Mouse (Mus musculus): ENCODE data around the gene Agtr1a. TPM values are rescaled to one million over a fixed set of nuclear protein-coding genes. Genes with fewer than 3 reads are reported as not detected.
A peak's percentile ranks its signal among the peaks of the same experiment; 100 is the strongest.

The Agtr1a gene
- total RNA-seq, 4 experiments from 2014 or later: 2.5 to 4.5 (median 4.3) TPM

DNA sequence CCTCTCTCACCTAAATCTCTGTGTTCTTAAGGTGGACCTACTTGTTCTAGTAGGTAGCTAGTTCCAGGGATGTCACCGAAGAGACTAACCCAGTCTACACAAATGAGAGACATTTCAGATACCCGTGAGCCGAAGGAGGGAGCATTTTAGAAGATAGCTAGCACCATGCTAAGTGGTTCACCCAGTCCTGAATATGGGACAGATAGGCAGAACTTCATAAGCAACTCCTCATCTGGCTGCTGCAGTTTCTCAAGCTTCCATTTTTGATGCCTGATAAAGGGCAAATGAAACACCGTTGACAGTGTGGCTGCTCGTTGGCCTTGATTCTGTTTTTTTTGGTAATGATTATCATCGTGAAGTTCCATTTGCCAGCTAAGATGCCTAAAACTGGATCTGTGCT, 25.8 kb downstream of the Agtr1a start:
- DNase-seq (ENCODE audit: low spot score in 2 of 2): no peak

DNA sequence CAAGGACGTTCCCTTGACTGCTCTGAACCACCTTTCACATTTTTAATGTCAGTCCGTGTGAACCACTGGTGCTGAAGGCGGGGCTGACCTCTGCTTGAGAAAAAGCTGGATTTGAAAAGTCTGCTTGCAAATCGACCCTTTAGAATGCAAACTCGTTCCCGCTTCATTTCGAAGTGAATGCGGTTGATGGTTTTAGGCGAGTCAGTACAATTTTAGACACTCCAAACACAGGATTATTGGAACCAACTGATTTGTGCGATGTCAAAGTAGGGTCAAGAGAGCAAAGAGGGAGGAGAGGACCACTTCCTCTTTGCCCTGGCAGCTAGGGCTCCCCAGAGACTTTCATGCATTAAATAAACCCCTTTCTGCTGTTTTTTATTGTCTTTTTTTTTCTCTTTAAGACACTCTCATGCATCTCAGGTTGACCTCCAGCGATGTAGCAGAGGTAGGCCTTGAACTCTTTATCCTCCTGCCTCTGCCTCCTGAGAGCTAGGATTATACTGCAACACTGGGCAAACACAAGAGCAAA, 27.9 kb downstream of the Agtr1a start:
- DNase-seq (ENCODE audit: low spot score in 2 of 2): no peak

DNA sequence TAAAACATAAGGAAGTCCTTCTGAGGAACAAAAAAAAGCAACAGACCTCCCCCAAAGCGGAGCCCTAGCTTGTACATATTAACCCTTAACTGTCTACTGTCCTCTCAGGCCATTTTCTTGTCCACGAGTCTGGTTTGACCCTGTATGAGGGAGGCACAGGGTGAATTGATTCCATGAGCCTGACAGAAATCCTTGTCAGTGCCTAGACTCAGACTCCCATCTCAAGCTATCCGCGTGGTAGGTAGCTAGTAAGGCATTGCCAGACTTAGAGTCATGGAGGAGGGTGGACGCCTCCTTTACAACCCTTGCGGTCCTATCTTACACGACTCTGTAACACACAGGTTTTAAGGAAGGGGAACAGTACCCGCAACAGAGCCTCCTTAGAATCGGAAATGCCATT, 28.5 kb downstream of the Agtr1a start:
- no peak for DNase-seq (ENCODE audit: low spot score in 2 of 2)

DNA sequence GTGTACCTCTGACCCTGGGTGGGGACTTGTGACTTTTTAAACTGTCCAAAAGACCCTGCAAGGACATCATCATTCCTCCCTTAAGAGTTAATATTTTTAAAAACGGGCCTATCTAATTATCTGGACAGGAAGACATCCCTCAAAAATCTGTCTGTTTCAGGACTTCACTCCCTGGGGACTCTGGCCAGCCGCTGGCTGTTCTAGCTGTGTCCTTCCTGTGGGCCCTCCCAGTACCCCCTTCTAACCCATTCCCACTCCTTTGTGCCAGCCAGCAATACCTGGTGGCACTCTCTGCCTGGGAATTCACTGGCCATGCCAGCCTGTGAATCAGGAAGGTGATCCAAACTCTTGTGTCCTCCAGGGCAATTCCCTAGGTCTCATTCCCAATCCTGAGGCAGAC, 29.1 kb downstream of the Agtr1a start:
- no peak for DNase-seq (ENCODE audit: low spot score in 2 of 2)

DNA sequence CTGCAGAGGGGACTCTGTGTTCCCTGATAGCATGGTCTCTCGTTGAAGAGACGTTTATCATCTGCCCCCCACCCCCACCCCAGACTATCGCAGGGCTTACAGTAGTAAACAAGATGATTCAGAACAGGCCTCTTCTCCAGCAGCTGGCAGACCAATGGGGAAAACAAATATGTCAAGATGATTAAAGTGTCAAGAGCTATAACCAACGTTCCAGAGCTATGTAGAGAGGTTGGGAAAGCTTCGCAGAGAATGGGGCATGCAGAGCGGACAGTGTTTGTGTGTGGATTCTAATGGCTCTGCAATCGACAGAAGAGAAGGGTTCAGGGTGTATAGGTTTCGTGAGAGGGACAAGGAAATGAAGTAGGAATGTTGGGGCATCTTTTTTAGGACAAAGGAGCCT, 31.9 kb downstream of the Agtr1a start:
- no peak for DNase-seq (ENCODE audit: low spot score in 2 of 2)

DNA sequence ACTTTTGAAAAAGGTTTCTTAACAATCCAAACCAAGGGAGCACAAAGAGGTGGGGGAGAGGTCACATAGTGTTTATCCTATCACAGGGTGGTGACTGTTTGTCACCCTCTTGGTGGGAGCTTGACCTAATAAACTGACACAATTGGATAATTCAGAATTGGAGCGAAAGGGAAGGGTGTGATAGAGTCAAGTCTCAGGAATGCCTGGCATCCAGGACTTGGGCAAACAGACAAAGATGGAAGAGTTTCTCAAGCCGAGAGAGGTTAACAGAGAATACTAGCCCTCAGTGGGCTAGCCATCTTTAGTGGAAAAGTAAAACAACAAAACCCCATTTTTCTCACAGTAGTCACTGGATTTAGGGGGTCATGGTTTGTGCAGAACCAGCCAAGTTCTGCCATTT, 32.5 kb downstream of the Agtr1a start:
- DNase-seq (ENCODE audit: low spot score in 2 of 2): no peak

DNA sequence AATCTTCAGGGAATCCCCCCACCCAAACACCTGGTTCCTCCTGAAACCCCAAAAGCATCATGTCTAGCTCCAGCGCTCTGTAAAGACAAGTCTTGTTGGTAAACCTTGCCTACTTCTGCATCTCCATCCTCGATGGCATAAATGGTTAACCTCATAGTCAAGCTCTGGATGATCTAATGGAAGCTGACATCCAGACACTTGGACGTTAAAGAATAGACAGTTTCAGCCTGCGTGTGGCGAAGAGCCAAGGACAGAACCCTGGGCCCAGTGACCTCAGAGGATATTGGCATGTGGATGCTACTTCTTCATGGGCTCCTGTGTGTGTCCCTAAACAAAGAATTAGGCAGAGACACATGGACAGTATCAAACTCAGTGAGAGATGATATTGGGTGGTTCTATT, 42.6 kb downstream of the Agtr1a start:
- DNase-seq (ENCODE audit: low spot score in 2 of 2): no peak

DNA sequence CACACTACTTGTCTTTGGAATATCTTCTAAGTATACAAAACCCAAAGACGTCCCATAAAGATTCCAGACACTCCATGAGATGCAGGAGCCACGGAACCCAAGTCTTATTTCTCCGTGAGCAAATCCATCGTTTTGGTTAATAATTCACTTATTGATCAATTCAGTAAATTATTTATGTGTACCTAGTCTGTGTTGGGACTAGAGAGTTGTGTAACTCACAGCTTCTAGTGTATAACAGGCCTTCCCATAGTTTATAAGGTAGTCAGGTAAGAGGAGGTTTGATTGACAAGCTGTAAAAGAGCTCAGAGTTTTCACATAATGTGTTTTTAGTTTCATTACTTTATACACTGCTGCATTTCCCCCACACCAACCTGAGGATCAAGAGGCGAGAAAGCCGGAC, 48.9 kb downstream of the Agtr1a start:
- no peak for DNase-seq (ENCODE audit: low spot score in 2 of 2)

DNA sequence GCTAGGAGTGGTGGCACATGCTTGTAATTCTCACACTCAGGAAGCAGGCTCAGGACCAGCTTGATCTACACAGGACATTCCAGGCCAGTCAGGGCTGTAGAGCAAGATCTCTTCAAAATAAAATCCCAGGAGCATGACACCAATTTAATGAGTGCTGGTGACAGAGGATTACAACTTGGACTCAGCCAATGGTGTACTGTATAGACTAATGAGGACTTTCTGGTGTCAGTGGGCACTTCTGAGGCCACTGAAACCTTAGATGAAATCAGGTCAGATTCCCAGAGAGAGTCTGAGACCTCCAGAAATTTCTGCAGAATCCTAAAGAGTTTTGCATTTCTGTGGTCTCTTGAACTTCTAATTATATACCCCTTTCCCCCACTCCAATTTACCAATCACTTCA, 57.9 kb downstream of the Agtr1a start:
- no peak for DNase-seq (ENCODE audit: low spot score in 2 of 2)

DNA sequence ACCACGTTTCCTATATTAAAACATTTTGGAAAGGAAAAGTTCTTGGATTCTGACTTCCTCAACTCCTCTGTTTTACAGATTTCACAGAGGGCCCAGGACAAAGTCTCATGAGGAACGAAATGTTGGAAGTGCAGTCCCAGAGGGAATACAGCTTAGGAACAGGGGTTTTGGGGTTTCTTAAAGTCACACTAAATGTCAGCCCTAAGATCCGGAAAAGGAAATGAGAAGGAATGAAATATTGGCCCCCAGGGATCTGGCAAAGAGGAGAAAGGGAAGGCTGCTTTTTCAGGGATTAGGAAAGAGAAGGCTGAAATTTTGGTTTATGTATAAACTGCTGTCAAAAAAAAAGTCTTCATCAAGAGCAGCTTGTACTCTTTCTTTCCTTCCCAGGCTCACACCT, 60.2 kb downstream of the Agtr1a start:
- DNase-seq (ENCODE audit: low spot score in 2 of 2): no peak

DNA sequence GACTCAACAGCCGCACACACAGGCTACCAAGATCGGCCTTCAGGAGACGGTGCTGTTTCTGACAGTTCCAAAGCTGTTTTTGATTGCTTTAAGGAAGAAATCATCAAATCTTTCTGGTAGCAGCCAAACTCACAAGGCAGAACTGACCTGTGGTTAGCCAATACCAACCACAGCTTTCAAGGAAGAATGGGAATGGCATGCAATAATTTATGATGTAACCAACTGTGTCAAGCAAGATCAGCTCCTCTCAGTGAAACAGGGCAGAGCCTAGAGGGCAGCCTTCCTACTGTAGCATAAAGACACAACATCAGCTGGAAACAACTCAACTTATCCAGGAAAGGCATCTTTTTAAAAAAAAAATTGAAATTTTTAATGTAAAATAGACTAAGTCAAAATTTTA, 62.6 kb downstream of the Agtr1a start:
- no peak for DNase-seq (ENCODE audit: low spot score in 2 of 2)

DNA sequence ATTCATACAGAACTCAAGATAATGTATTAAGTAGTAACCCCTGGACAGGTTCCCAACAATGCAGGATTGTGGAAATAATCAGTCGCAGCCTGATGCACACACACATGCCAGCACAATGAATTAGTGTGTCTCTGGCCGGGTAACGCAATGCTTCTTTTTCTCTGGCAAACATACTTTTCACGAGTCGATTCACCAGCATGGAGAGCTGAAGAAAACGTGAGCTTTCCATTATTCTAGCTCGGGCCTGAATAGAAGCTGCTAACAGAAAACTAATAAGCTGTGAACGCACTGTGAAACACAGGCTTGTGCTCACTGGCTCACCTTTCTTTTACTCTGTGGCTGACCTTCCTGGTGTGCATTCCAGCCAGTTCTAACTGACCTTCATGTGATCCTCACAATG, 64.4 kb downstream of the Agtr1a start:
- DNase-seq (ENCODE audit: low spot score in 2 of 2): no peak

DNA sequence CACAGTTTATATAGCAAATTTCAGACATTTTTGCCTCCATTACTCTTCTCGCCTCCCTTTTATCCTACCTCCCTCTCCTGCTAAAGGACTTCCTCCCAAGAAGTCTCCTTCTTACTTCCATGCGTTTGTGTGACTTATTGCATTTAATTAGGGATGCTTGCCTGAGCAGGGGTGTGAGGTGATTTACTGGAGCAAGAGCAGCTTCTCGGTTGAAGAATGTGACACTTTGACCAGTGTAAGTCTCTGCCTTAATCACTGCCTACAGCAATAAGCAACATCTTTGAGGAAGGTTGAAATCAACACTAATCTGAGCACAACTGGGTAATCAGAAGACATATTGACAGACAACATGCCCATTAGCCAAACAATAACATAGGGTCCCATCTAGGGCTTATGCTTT, 67.6 kb downstream of the Agtr1a start:
- DNase-seq (ENCODE audit: low spot score in 2 of 2): no peak

DNA sequence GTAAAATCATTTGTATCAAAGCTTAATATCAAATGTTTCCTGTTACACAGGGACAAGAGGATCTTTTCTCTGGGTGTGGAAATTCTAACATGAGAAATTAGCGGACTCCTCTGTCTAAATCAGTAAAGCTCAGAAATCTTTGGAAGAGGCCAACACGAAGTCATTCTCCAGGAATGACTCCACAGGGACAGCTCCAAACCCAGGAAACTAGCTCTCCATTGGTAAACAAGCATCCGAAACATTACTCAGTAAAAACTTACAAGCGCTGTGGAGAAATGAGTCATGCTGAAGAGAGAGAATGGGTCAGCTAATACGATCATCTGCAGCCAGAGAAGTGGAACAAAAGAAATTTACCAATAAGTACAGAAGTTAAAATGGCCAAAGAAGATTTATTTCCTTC, 82.4 kb downstream of the Agtr1a start:
- DNase-seq (ENCODE audit: low spot score in 2 of 2): no peak

DNA sequence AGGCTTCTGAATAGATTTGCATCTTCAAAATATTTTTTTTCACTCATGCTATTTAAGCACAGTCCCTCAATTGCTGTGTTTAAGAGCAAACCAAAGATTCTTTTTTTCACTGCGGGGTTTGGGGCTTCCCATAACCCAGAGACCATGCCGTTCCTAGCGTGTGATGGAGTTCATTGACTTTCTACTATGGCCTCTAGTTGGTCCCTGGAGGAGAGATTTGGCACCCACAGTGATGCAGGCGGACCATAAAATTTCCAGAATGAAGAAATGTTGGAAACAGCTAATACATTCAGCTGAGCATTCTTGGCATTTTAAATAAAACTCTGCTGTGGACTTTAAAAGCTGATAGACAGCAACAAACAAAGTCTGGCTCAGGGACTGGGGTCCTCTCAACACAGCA, 90.8 kb downstream of the Agtr1a start:
- peak; percentile 10 to 28 for DNase-seq (ENCODE audit: low spot score in 2 of 2)

DNA sequence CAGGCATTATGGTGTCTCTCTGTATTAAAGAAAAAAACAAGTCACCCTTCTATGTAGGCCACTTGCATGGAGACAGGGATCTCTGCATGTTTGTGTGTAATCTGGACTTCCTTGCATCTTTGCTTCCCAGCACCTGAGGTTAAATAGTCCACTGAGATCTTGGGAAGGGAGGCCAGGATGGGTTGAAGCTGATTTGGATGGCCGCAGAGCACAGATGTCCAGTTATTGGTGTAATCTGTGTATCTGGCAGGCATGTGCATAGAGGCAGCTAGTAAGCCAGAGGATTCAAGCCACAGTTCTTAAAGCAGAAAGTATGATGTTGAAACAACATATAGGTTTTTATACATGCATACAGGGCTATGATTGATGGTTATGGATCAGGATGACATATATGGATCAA, 91.2 kb downstream of the Agtr1a start:
- no peak for DNase-seq (ENCODE audit: low spot score in 2 of 2)

Other genes starting within 250 kb of the Agtr1a start
- 1 to 10 TPM in 2 of 4 experiments, under 1 TPM in 2; 0.80 to 2.8 (median 1.1) TPM for gene Mboat1, start 200.0 kb upstream of the Agtr1a start, total RNA-seq (2022)
- 100 to 1,000 TPM; 462 to 488 (median 468) TPM for gene Uqcrfs1, start 208.9 kb downstream of the Agtr1a start, total RNA-seq (2022)

All from gastrocnemius, adult 8-10 months (tissue).